Mouse (Mus musculus) brain, embryonic 14.5 days (tissue): Measurements from ENCODE around the gene Hyal2.
"Not testable (repeated sequence)": the region's sequence is repeated elsewhere in the genome, so short reads cannot be mapped to it uniquely, and the experiment has no call there.

Source experiments
- CTCF ChIP-seq: fragments of 200-500 bp; IDR thresholded peaks from 2 replicates; pipeline ENCODE4 v1.5.1; 2012; ENCODE audit warnings: inconsistent platforms, mild to moderate bottlenecking, moderate library complexity, borderline replicate concordance; ENCODE audit not compliant: insufficient read depth, insufficient read length; ENCODE audit errors: extremely low read depth
- POLR2A ChIP-seq: fragments of 200-500 bp; IDR thresholded peaks from 2 replicates; pipeline ENCODE4 v1.6.1; 2012; ENCODE audit warnings: mild to moderate bottlenecking, inconsistent platforms, borderline replicate concordance; ENCODE audit not compliant: poor library complexity, insufficient read depth, insufficient read length, severe bottlenecking; ENCODE audit errors: extremely low read depth

- TF ChIP-seq CTCF, POLR2A: not testable (repeated sequence)
These were observed 6.0 kb downstream of the Hyal2 start for GRCm38 (mm10) chr9:107573774-107574173.
